ENCODE assay signal across 8 mouse cellular contexts in the genomic region with DNA sequence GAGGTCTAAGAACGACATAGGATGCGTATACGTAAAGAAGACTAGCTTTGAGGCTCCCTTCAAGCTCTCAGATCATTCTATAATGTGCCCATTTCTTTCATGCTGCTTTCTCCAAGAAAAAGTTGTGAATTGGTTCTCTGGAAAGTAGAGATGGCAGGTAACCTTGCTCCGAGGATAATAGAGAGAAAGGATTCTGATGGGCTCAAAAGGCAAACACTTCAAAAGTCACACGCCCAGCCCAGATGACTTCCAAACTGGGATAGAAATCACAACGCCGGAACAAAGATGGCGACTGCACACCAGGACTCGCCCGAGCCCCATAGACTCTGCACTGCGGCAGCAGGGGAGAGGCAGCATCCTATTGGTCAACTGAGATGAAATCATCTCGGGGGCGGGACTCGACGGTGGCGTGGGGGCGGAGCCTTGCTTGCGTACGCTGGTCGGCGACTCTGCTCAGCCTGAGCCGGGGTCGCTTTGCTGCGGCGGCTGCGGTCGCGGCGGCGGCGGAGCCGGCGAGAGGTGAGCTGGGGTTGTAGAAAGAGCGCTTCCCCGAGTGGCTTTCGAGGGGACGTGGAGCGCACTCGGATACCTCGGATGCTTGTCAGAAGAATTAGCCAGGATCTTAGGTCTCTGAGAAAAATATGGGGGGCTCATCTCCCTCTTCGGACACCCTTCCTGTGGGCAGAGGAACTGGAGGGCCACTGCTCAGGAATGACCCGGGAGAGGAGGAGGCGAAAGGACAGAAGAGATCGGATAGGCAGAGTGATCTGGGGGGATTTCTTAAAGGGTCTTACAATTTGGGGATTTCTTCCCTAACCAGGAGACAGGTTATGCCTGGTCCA. TPM values are rescaled to one million over a fixed set of nuclear protein-coding genes. Genes with fewer than 3 reads are reported as not detected.
DNase-seq lines count a peak whose midpoint lies in the region; ATAC-seq lines count a peak whose summit lies in the region.

Atp6v0a1 (plus strand) TSS at position 407 of the 842 bp plus-strand sequence.

- peak within 1 kb of the TSS; percentile 86 for H3K9ac ChIP-seq in lung, embryonic 16.5 days (ENCODE audit: low read length)

- H3K36me3 ChIP-seq in lung, embryonic 16.5 days (ENCODE audit: control insufficient read depth, insufficient read depth, low read length): peaks cover 6% of the 10 kb centered on the region; the same call in 1 of the 2 replicates

- under 1% methylated on average over 43 of the region's 44 CpGs for WGBS in lung, embryonic 16.5 days

- H3K4me3 ChIP-seq in lung, embryonic 16.5 days (ENCODE audit: low read length): peak within 1 kb of the TSS; percentile 82

- H3K9me3 ChIP-seq in lung, embryonic 16.5 days (ENCODE audit: control insufficient read depth, low read length): no peaks in the 10 kb centered on the region

- DNase-seq in MEL-GATA-1-ER (ENCODE audit: extremely low read depth, low read depth): peak; percentile 88
- DNase-seq in cerebellum, adult 8-10 months: peak; percentile 98
- DNase-seq in forelimb bud, embryonic 11.5 days (ENCODE audit: low read depth, low spot score): peak; percentile 97
- DNase-seq in layer of hippocampus, adult 9-10 months (ENCODE audit: low spot score): peak; percentile 93
- DNase-seq in ovary, postnatal 10 days (ENCODE audit: low spot score): peak; percentile 92
- DNase-seq in thymus, postnatal 10 days (ENCODE audit: low spot score in 2 of 2): peak; percentile 93

- H3K27ac ChIP-seq in lung, embryonic 16.5 days (ENCODE audit: low read length): peak within 1 kb of the TSS; percentile 74

- ATAC-seq in hematopoietic stem cell, adult 5-6 weeks (replicated peaks in 1 of 2; ENCODE audit: insufficient read depth in 1 of 2, low FRiP score in 2 of 2, low TSS enrichment in 1 of 2, low read depth in 1 of 2, poor library complexity in 2 of 2, severe bottlenecking in 2 of 2): peak; percentile 95 to 98
- peak; percentile 100 for ATAC-seq in lung, embryonic 16.5 days (ENCODE audit: low read depth)

- H3K4me1 ChIP-seq in lung, embryonic 16.5 days (replicated peaks; ENCODE audit: control insufficient read depth, insufficient read depth, low read length): peaks cover 17% of the 10 kb centered on the region

- H3K4me2 ChIP-seq in lung, embryonic 16.5 days (ENCODE audit: low read depth, low read length): peak within 1 kb of the TSS; percentile 63

- no peaks in the 10 kb centered on the region for H3K27me3 ChIP-seq in lung, embryonic 16.5 days (ENCODE audit: control insufficient read depth, insufficient read depth, low read depth, low read length)

RNA-seq across cellular contexts. Expression of gene Atp6v0a1, which starts in this region (rescaled TPM):
- 7.5 and 32.6 TPM in 2 replicates for total RNA-seq in hematopoietic stem cell, adult 5-6 weeks (2017)
- 36.7 and 36.9 TPM in 2 replicates for polyA plus RNA-seq in lung, embryonic 16.5 days (2015; fragmentation: Nextera tagmentation; extraction: Ambion mirVana)

Comparison
In these comparisons a context has a peak if more than half of its experiments do, and no peak if none do; other contexts are left out.
1. Peak in every context shown above with its lines: DNase-seq, ATAC-seq, H3K4me3 ChIP-seq and H3K27ac ChIP-seq.